Mouse (Mus musculus) thymus, postnatal 14 days (tissue): Measurements from ENCODE around the gene Il27.
A peak's percentile ranks its signal among the peaks of the same experiment; 100 is the strongest.

Experiments used
- DNase-seq: peaks from one replicate; pipeline ENCODE4 v3.0.0; 2021

Gene Il27

GRCm38 (mm10) chr7:126594862-126595561 lies at the start of gene Il27:
TSS of gene Il27 (minus strand) at chr7:126594941.
- DNase-seq: no peak

- DNase-seq: no peak
Observed at GRCm38 (mm10) chr7:126644345-126644744, 49.6 kb upstream of the Il27 start.

- DNase-seq: peak; percentile 35
Observed at GRCm38 (mm10) chr7:126643244-126643617, 48.5 kb upstream of the Il27 start.

GRCm38 (mm10) chr7:126642545-126643243 lies 48.0 kb upstream of the Il27 start:
- DNase-seq: no peak

GRCm38 (mm10) chr7:126636733-126637520 lies 42.2 kb upstream of the Il27 start:
- peak; percentile 54 for DNase-seq

GRCm38 (mm10) chr7:126635375-126635774 lies 40.6 kb upstream of the Il27 start:
- DNase-seq: no peak

GRCm38 (mm10) chr7:126632478-126632877 lies 37.7 kb upstream of the Il27 start:
- DNase-seq: no peak

- DNase-seq: no peak
Observed at GRCm38 (mm10) chr7:126630824-126631518, 36.2 kb upstream of the Il27 start, which contains the start of gene Nupr1. TSS of gene Nupr1 (minus strand) at chr7:126630861.

GRCm38 (mm10) chr7:126629915-126630314 lies 35.2 kb upstream of the Il27 start:
- no peak for DNase-seq

- no peak for DNase-seq
Observed at GRCm38 (mm10) chr7:126628111-126628510, 33.4 kb upstream of the Il27 start.

- DNase-seq: no peak
Observed at GRCm38 (mm10) chr7:126625807-126626600, 31.3 kb upstream of the Il27 start.

- DNase-seq: no peak
Observed at GRCm38 (mm10) chr7:126625369-126625768, 30.6 kb upstream of the Il27 start.

GRCm38 (mm10) chr7:126624774-126625173 lies 30.0 kb upstream of the Il27 start:
- DNase-seq: no peak

- DNase-seq: no peak
Observed at GRCm38 (mm10) chr7:126623381-126623780, 28.6 kb upstream of the Il27 start.

- DNase-seq: no peak
Observed at GRCm38 (mm10) chr7:126621452-126622359, 27.0 kb upstream of the Il27 start.

- no peak for DNase-seq
Observed at GRCm38 (mm10) chr7:126619559-126620275, 25.0 kb upstream of the Il27 start.

- DNase-seq: no peak
Observed at GRCm38 (mm10) chr7:126616707-126617106, 22.0 kb upstream of the Il27 start.

GRCm38 (mm10) chr7:126612736-126613135 lies 18.0 kb upstream of the Il27 start:
- no peak for DNase-seq

- DNase-seq: no peak
Observed at GRCm38 (mm10) chr7:126607796-126608195, 13.1 kb upstream of the Il27 start.

GRCm38 (mm10) chr7:126607064-126607463 lies 12.3 kb upstream of the Il27 start:
- no peak for DNase-seq
